Mouse (Mus musculus) spleen, adult 2 months (tissue): ENCODE measurements around the gene Vps54. TPM values are rescaled to one million over a fixed set of nuclear protein-coding genes. Genes with fewer than 3 reads are reported as not detected.

Source experiments
- DNase-seq, 2 experiments: peaks; one replicate each; pipeline versions ENCODE4 v3.0.0 to v3.0.0-alpha.2; 2012 to 2021; ENCODE audit warnings: low spot score in 2 of 2, low read depth in 1 of 2
- H3K27ac ChIP-seq: fragments of 200-500 bp; 2 replicates; pipeline ENCODE4 v1.5.1; 2012; ENCODE audit warnings: low read length, inconsistent platforms; ENCODE audit not compliant: insufficient read depth
- H3K27me3 ChIP-seq: fragments of 200-500 bp; 2 replicates; pipeline ENCODE4 v1.6.1; 2012; ENCODE audit warnings: mild to moderate bottlenecking, moderate library complexity, low read length, inconsistent platforms; ENCODE audit not compliant: control insufficient read depth, insufficient read depth
- H3K36me3 ChIP-seq: fragments of 200-500 bp; 2 replicates; pipeline ENCODE4 v1.6.1; 2012; ENCODE audit warnings: mild to moderate bottlenecking, low read length, inconsistent platforms; ENCODE audit not compliant: control insufficient read depth, insufficient read depth
- H3K4me1 ChIP-seq: fragments of 200-500 bp; 2 replicates; pipeline ENCODE4 v1.6.1; 2011; ENCODE audit warnings: inconsistent platforms; ENCODE audit not compliant: control insufficient read depth, insufficient read depth, insufficient read length
- H3K4me3 ChIP-seq: fragments of 200-500 bp; 2 replicates; pipeline ENCODE4 v1.5.1; 2011; ENCODE audit warnings: mild to moderate bottlenecking, inconsistent platforms; ENCODE audit not compliant: insufficient read depth, insufficient read length; ENCODE audit errors: extremely low read depth
- CTCF ChIP-seq: fragments of 200-500 bp; IDR thresholded peaks from 2 replicates; pipeline ENCODE4 v1.5.1; 2011; ENCODE audit warnings: mild to moderate bottlenecking, inconsistent platforms; ENCODE audit not compliant: insufficient read depth, insufficient read length, insufficient replicate concordance; ENCODE audit errors: extremely low read depth
- POLR2A ChIP-seq: fragments of 200-500 bp; IDR thresholded peaks from 2 replicates; pipeline ENCODE4 v1.6.1; 2011; ENCODE audit warnings: low read depth, low read length, inconsistent platforms
- WGBS: fragments of 180-500 bp; shearing (Covaris S2); methylation state at CpG from one replicate; pipeline ENCODE4 v1.1.7; 2018; 5-methylcytosine and 5-hydroxymethylcytosine counted together
- polyA plus RNA-seq: library from polyadenylated mRNA; depleted of rRNA; stranded (reverse); fragments of >200 nt; gene quantifications from 2 replicates; pipeline ENCODE4 v1.2.3, GENCODE M21; 2012; rRNA removed

The Vps54 gene
- polyA plus RNA-seq, 1 experiment, result 7.0 TPM

- no peak for DNase-seq
- H3K36me3 ChIP-seq, result peaks cover 10% of the 10 kb centered on the region
- no peaks in the 10 kb centered on the region for H3K27me3 ChIP-seq
- H3K4me3 ChIP-seq, result no peak overlapping the region
- WGBS, result 92% methylated on average over 7 of the region's 7 CpGs
- H3K4me1 ChIP-seq, result no peaks in the 10 kb centered on the region
- no peak overlapping the region for H3K27ac ChIP-seq
- TF ChIP-seq CTCF (no peak), POLR2A (no peak)
Measured at GRCm38 (mm10) chr11:21351296-21351695, 112.2 kb downstream of the Vps54 start.

- H3K27me3 ChIP-seq, result no peaks in the 10 kb centered on the region
- no peak for TF ChIP-seq CTCF
- no peak for TF ChIP-seq POLR2A
- H3K4me1 ChIP-seq, result no peaks in the 10 kb centered on the region
- DNase-seq, result no peak
- no peak overlapping the region for H3K27ac ChIP-seq
- H3K36me3 ChIP-seq, result no peaks in the 10 kb centered on the region; the same call in 1 of the 2 replicates
- WGBS, result 92% methylated on average over 4 of the region's 4 CpGs
- no peak overlapping the region for H3K4me3 ChIP-seq
Measured at GRCm38 (mm10) chr11:21363144-21363940, 124.3 kb downstream of the Vps54 start.

DNA sequence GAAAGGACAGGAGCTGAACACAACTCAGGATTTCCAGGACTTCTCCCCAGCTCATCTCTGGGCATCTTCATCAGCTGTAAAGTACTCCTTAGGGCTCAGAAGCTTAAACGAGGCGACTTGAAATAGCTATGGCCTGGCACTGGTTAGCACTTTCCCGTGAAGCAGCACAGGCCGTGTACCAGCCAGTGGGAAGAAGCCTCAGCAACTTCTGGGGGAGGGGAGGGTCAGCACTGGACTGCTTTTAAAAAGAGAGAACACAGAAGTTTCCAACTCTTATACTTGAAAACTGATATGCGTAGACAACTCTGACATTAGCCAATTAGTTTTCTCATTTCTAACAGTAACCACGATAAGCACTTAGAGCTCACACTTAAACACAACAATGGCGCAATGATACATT is 129.4 kb downstream of the Vps54 start:
- Histone ChIP-seq H3K27ac (no peak overlapping the region), H3K4me1 (no peaks in the 10 kb centered on the region; the same call in 1 of the 2 replicates), H3K36me3 (no peaks in the 10 kb centered on the region), H3K27me3 (no peaks in the 10 kb centered on the region), H3K4me3 (no peak overlapping the region)
- no peak for TF ChIP-seq CTCF
- no peak for TF ChIP-seq POLR2A
- 84% methylated on average over 7 of the region's 7 CpGs for whole genome bisulfite sequencing
- DNase-seq, result no peak

- WGBS, result 32% methylated on average over 9 of the region's 9 CpGs
- no peaks in the 10 kb centered on the region; the same call in 1 of the 2 replicates for H3K4me1 ChIP-seq
- no peak for DNase-seq
- peak overlapping the region; percentile 17; the same call in 1 of the 2 replicates for H3K4me3 ChIP-seq
- no peak overlapping the region; the same call in 1 of the 2 replicates for H3K27ac ChIP-seq
- TF ChIP-seq CTCF, result no peak
- no peak for TF ChIP-seq POLR2A
- no peaks in the 10 kb centered on the region for H3K36me3 ChIP-seq
- no peaks in the 10 kb centered on the region for H3K27me3 ChIP-seq
Measured at GRCm38 (mm10) chr11:21369248-21370016, 130.4 kb downstream of the Vps54 start.

GRCm38 (mm10) chr11:21370399-21371121 is 131.5 kb downstream of the Vps54 start:
- Histone ChIP-seq H3K36me3 (no peaks in the 10 kb centered on the region), H3K27ac (peak overlapping the region; percentile 88), H3K4me1 (no peaks in the 10 kb centered on the region; the same call in 1 of the 2 replicates), H3K4me3 (peak overlapping the region; percentile 96), H3K27me3 (no peaks in the 10 kb centered on the region)
- under 1% methylated on average over 59 of the region's 69 CpGs for WGBS
- TF ChIP-seq CTCF (no peak), POLR2A (no peak)
- peak; percentile 18 to 63 for DNase-seq

Other genes with a start within 250 kb of the Vps54 start
- gene Peli1, start 148.0 kb upstream of the Vps54 start, polyA plus RNA-seq, result 25.2 and 60.5 TPM in 2 replicates
- 1.4 and 1.8 TPM in 2 replicates for gene Ugp2, start 131.9 kb downstream of the Vps54 start, polyA plus RNA-seq